Mouse (Mus musculus): ENCODE measurements around the gene Dars. TPM values are rescaled to one million over a fixed set of nuclear protein-coding genes. Genes with fewer than 3 reads are reported as not detected.
"Not testable (repeated sequence)": the region's sequence is repeated elsewhere in the genome, so short reads cannot be mapped to it uniquely, and the experiment has no call there.

Gene Dars
- total RNA-seq, 2 experiments from 2014 or later, result 57.1 to 67.3 TPM

GRCm38 (mm10) chr1:128358276-128358675 lies 58.9 kb downstream of the Dars start:
- no peak for DNase-seq
- intact Hi-C loops (cut with DNase I), result no loop called here

- intact Hi-C loops (cut with DNase I), result no loop called here
- DNase-seq, result no peak
Observed at GRCm38 (mm10) chr1:128357452-128357851, 59.7 kb downstream of the Dars start.

GRCm38 (mm10) chr1:128353092-128353491 lies 64.1 kb downstream of the Dars start:
- intact Hi-C loops (cut with DNase I), result no loop called here
- no peak for DNase-seq

- no peak for DNase-seq
- intact Hi-C loops (cut with DNase I), result no loop called here
Observed at GRCm38 (mm10) chr1:128344232-128344631, 72.9 kb downstream of the Dars start.

GRCm38 (mm10) chr1:128337708-128338320 lies 79.4 kb downstream of the Dars start:
- intact Hi-C loops (cut with DNase I), result no loop called here

GRCm38 (mm10) chr1:128330313-128330712 lies 86.9 kb downstream of the Dars start:
- intact Hi-C loops (cut with DNase I), result no loop called here
- no peak for DNase-seq

More at GRCm38 (mm10) chr1:128337708-128338320, 79.4 kb downstream of the Dars start:
- no peak for DNase-seq

- intact Hi-C loops (cut with DNase I), result no loop called here
Observed at GRCm38 (mm10) chr1:128328218-128328617, 89.0 kb downstream of the Dars start, which contains the start of gene Lct. Gene Lct (minus strand): TSS chr1:128328318.

GRCm38 (mm10) chr1:128327165-128327564 lies 90.0 kb downstream of the Dars start:
- no peak for DNase-seq
- intact Hi-C loops (cut with DNase I), result no loop called here

More at GRCm38 (mm10) chr1:128328218-128328617, 89.0 kb downstream of the Dars start, which contains the start of gene Lct:
- no peak for DNase-seq

- no peak for DNase-seq
- intact Hi-C loops (cut with DNase I), result no loop called here
Observed at GRCm38 (mm10) chr1:128324776-128325175, 92.4 kb downstream of the Dars start.

- DNase-seq, result no peak
Observed at GRCm38 (mm10) chr1:128323026-128323643, 94.0 kb downstream of the Dars start.

GRCm38 (mm10) chr1:128319266-128319665 lies 97.9 kb downstream of the Dars start:
- DNase-seq; intact Hi-C loops (cut with DNase I): not testable (repeated sequence)

More at GRCm38 (mm10) chr1:128323026-128323643, 94.0 kb downstream of the Dars start:
- intact Hi-C loops (cut with DNase I), result no loop called here

- no peak for DNase-seq
- intact Hi-C loops (cut with DNase I), result no loop called here
Observed at GRCm38 (mm10) chr1:128314665-128315064, 102.5 kb downstream of the Dars start.

Other genes starting within 250 kb of the Dars start
- gene Ubxn4, start 173.4 kb downstream of the Dars start, total RNA-seq (2021), result 10 to 100 TPM; 33.3 to 42.1 TPM
- under 1 TPM in 1 of 2 experiments, not detected in 1; 0.05 TPM for gene Lct, start 89.0 kb downstream of the Dars start, total RNA-seq (2021)
- gene Mcm6, start 57.7 kb downstream of the Dars start, total RNA-seq (2021), result 1 to 10 TPM; 2.1 to 2.2 TPM
- 1 to 10 TPM; 3.2 to 3.5 TPM for gene Cxcr4, start 174.9 kb upstream of the Dars start, total RNA-seq (2021)

Measured in gastrocnemius, postnatal 36 days (tissue).